Mouse (Mus musculus) small intestine, adult 2 months (tissue): ENCODE results near the gene Tnpo1. TPM values are rescaled to one million over a fixed set of nuclear protein-coding genes. Genes with fewer than 3 reads are reported as not detected.

Experiments
- H3K27ac ChIP-seq: fragments of 200-500 bp; 2 replicates; pipeline ENCODE4 v1.5.1; 2012; ENCODE audit warnings: low read depth, low read length, control low read depth, inconsistent platforms; ENCODE audit not compliant: insufficient read depth
- H3K27me3 ChIP-seq: fragments of 200-500 bp; 2 replicates; pipeline ENCODE4 v1.6.1; 2012; ENCODE audit warnings: mild to moderate bottlenecking, moderate library complexity, low read length, inconsistent platforms; ENCODE audit not compliant: control insufficient read depth, insufficient read depth
- H3K36me3 ChIP-seq: fragments of 200-500 bp; 2 replicates; pipeline ENCODE4 v1.6.1; 2012; ENCODE audit warnings: mild to moderate bottlenecking, low read length, control low read depth, inconsistent platforms; ENCODE audit not compliant: control insufficient read depth, insufficient read depth
- H3K4me1 ChIP-seq: fragments of 200-500 bp; 2 replicates; pipeline ENCODE4 v1.6.1; 2012; ENCODE audit warnings: low read length, inconsistent platforms, mixed read lengths; ENCODE audit not compliant: control insufficient read depth, insufficient read depth, insufficient read length
- H3K4me3 ChIP-seq: fragments of 200-500 bp; 2 replicates; pipeline ENCODE4 v1.5.1; 2012; ENCODE audit warnings: low read depth, mild to moderate bottlenecking, control low read depth, inconsistent platforms, low read length, moderate library complexity
- CTCF ChIP-seq: fragments of 200-500 bp; IDR thresholded peaks from 2 replicates; pipeline ENCODE4 v1.5.1; 2012; ENCODE audit warnings: low read depth, mild to moderate bottlenecking, control low read depth, inconsistent platforms, low read length, moderate library complexity, mixed read lengths; ENCODE audit not compliant: insufficient replicate concordance, insufficient read length; ENCODE audit errors: extremely low read depth
- POLR2A ChIP-seq: fragments of 200-500 bp; IDR thresholded peaks from 2 replicates; pipeline ENCODE4 v1.6.1; 2012; ENCODE audit warnings: low read depth, mild to moderate bottlenecking, control low read depth, inconsistent platforms, low read length, moderate library complexity
- WGBS: fragments of 180-500 bp; shearing (Covaris S2); methylation state at CpG from one replicate; pipeline ENCODE4 v1.1.7; 2018; 5-methylcytosine and 5-hydroxymethylcytosine counted together
- polyA plus RNA-seq: library from polyadenylated mRNA; depleted of rRNA; stranded (reverse); fragments of >200 nt; gene quantifications from 2 replicates; pipeline ENCODE4 v1.2.3, GENCODE M21; 2012

Tnpo1 gene
- polyA plus RNA-seq, 1 experiment: 10.7 TPM

DNA sequence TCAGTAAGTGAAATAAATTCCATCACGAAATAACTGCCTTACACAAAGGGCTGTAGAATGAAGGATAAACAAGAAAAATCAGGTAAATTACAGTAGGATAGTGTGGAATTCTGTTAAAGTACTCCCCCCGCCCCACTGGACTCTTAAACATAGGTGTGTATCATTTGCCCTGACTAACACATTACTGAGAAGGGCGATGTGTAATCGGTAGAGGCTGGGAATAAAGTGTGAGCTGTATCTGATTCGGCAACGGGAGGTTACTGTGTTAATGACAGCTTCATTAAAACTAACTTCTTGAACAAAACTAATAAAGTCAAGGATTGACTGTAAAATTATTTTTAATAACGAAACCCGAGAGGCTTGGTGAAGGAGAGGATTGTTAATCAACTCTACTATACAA lies 34.7 kb downstream of the Tnpo1 start:
- H3K4me1 ChIP-seq: peaks cover 9% of the 10 kb centered on the region
- H3K36me3 ChIP-seq: peaks cover 14% of the 10 kb centered on the region
- 12% methylated on average over 8 of the region's 8 CpGs for WGBS
- no peaks in the 10 kb centered on the region for H3K27me3 ChIP-seq
- H3K27ac ChIP-seq: no peak overlapping the region
- TF ChIP-seq CTCF (no peak), POLR2A (no peak)
- no peak overlapping the region for H3K4me3 ChIP-seq

DNA sequence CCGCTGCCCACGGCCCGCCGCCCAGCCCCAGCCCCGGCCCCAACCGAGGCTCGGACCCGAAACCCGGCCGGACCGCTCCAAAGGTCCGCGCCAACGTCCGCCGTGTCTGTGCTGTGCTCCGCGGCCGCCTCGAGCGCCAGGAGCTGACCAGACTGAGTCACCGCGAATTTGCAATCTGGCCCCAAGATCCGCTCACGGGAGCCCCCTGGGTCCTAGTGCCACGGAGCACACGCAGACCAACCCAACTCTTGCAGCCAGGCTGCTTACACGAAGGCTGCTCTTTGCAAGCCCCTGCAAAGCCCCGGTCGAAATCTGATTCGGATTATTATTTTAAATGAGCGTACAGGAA lies 35.3 kb downstream of the Tnpo1 start:
- TF ChIP-seq POLR2A (no peak), CTCF (no peak)
- H3K4me1 ChIP-seq: peaks cover 9% of the 10 kb centered on the region
- WGBS: under 1% methylated on average over 32 of the region's 32 CpGs
- H3K36me3 ChIP-seq: peaks cover 14% of the 10 kb centered on the region
- H3K4me3 ChIP-seq: peak overlapping the region; percentile 72
- no peaks in the 10 kb centered on the region for H3K27me3 ChIP-seq
- H3K27ac ChIP-seq: peak overlapping the region; percentile 32; the same call in 1 of the 2 replicates

DNA sequence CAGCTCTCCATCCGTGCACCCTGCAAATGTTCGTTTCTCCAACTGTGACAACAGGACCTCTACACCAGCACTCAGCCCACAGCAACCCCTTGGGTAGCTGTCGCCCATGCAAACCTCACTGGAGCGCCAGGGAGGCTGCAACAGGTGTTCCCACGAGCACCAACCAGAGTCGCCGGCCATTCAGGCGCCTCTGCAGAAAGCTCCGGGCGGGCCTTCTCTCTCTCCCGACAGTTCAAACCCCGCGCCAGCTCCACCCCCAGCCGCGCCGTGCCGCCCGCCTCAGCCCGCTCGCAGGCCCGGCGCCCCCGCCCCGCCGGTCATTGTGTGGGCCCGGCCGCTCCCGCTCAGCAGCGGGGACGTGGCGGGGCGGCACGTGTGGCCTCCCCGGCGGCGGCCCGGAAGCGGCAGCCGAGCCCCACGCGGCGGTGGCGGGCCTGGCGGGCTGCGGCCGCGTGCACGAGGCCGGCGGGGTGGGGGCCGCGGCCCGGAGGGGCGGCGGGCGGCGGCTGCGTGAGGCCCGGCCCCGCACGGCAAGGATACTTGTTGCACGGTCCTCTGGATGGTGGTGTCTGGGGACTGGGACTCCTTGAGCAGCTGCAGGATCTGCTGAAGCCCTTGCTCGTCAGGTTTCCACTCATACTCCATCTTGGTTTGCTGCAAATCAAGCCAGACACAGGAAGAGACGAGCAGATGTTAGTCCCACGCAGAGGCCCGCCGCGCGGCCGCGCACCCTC lies 35.9 kb downstream of the Tnpo1 start:
- under 1% methylated on average over 69 of the region's 71 CpGs for WGBS
- Histone ChIP-seq H3K4me1 (peaks cover 9% of the 10 kb centered on the region), H3K27ac (peak overlapping the region; percentile 32; the same call in 1 of the 2 replicates), H3K4me3 (peak overlapping the region; percentile 72), H3K36me3 (peaks cover 16% of the 10 kb centered on the region), H3K27me3 (no peaks in the 10 kb centered on the region)
- no peak for TF ChIP-seq CTCF

DNA sequence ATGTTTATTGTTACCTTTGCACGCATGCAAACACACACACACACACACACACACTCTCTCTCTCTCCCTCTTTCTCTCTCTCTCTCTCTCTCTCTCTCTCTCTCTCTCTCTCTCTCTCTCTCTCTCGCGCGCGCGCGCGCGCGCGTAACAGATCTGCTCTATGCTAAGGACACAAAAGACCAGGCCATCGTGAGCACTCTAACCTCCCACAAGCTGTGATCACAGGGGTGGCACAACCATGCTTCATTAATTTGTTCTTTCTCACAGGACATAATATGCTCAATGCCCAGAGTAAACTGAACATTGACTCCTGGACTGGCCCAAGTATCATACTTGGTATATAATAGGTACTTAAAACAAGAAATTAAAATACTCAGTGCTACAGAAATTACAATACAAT lies 37.0 kb downstream of the Tnpo1 start:
- Histone ChIP-seq H3K4me1 (peaks cover 9% of the 10 kb centered on the region), H3K4me3 (no peak overlapping the region), H3K27me3 (no peaks in the 10 kb centered on the region), H3K36me3 (peaks cover 21% of the 10 kb centered on the region), H3K27ac (no peak overlapping the region)
- 76% methylated on average over 12 of the region's 12 CpGs for WGBS
- TF ChIP-seq CTCF (no peak), POLR2A (no peak)

DNA sequence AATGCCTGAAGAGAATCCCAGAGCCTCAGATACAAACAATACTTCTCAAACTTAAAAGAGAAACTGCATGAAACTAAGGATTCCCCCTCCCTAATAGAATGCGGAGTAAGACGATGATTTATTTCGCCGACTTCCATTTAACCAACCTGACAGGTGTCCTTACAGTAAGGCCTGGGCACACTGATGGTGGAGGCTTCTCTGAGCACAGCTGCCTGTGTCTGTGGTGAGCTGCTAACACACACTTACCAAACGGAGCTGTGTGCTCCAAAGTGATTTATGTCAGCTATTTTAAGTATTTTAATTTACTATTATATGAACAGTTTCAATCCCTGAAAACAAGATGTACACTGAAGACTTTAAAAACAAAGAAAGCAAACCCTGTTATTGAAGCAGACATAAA lies 42.4 kb downstream of the Tnpo1 start:
- Histone ChIP-seq H3K27ac (no peak overlapping the region), H3K4me3 (no peak overlapping the region), H3K4me1 (0 out of 2 replicates have a peak, but pooled peaks cover 2% of the 10 kb centered on the region), H3K27me3 (no peaks in the 10 kb centered on the region), H3K36me3 (peaks cover 51% of the 10 kb centered on the region)
- WGBS: 92% methylated on average over 5 of the region's 5 CpGs
- TF ChIP-seq POLR2A (no peak), CTCF (no peak)

DNA sequence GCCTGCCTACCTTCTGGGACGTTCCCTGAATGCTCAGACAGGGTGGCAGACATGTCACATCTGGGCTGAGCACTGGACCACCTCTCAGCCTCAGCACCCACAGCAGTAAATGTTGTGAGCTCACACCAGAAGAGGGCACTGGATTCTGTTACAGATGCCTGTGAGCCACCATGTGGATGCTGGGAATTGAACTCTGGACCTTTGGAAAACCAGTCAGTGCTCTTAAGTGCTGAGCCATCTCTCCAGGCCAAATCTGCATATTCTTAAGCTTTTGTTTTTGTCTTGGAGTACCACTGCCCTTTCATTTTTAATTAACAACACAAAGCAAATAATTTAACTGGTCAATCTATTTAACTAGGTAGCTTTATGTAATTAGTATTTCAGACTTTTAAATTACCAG lies 44.2 kb downstream of the Tnpo1 start:
- Histone ChIP-seq H3K4me1 (no peaks in the 10 kb centered on the region), H3K27ac (no peak overlapping the region), H3K27me3 (no peaks in the 10 kb centered on the region), H3K36me3 (peaks cover 53% of the 10 kb centered on the region), H3K4me3 (no peak overlapping the region)
- TF ChIP-seq CTCF: no peak
- TF ChIP-seq POLR2A: no peak
- 82% methylated on average over 1 of the region's 1 CpGs for WGBS

DNA sequence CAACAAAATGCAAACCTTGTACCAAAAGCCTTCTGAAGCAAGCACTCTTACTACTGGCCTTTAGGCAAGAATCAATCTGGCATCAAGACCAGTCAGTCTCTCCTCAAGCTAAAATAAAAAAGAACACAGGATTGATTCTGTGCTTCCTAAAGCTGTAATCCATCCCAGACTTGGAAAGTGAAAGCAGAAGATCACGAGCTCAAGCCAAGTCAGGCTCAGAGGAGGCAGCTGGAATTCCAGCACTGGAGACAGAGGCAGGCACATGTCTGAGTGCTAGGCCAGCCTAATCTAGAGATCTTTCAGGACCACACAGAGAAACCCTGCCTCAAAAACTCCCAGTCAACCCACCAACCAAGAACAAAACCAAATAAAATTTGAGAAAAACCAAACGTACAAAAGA lies 45.8 kb downstream of the Tnpo1 start:
- WGBS: 36% methylated on average over 2 of the region's 2 CpGs
- TF ChIP-seq POLR2A (no peak), CTCF (no peak)
- Histone ChIP-seq H3K36me3 (peaks cover 50% of the 10 kb centered on the region), H3K4me3 (no peak overlapping the region), H3K27ac (no peak overlapping the region), H3K27me3 (no peaks in the 10 kb centered on the region), H3K4me1 (no peaks in the 10 kb centered on the region)
